Mouse (Mus musculus) liver, embryonic 11.5 days (tissue): Measurements from ENCODE around the gene Hoxa2. TPM values are rescaled to one million over a fixed set of nuclear protein-coding genes. Genes with fewer than 3 reads are reported as not detected.

Experiments used
- ATAC-seq: fragments of 200-750 bp; cut with Nextera tagmentation; replicated peaks from 2 replicates; pipeline ENCODE4 v1.8.0; 2017; ENCODE audit warnings: moderate number of reproducible peaks, mild to moderate bottlenecking, moderate TSS enrichment, moderate library complexity; ENCODE audit not compliant: low FRiP score
- DNase-seq: peaks from one replicate; pipeline ENCODE4 v3.0.0-alpha.2; 2017; ENCODE audit warnings: low spot score
- H3K27ac ChIP-seq: fragments of 300-500 bp; sonication (generic); 2 replicates; pipeline ENCODE4 v1.5.1; 2014; ENCODE audit warnings: mild to moderate bottlenecking, low read depth, low read length, control low read depth
- H3K27me3 ChIP-seq: fragments of 300-500 bp; sonication (generic); replicated peaks from 2 replicates; pipeline ENCODE4 v1.6.1; 2014; ENCODE audit warnings: low read length, mixed read lengths; ENCODE audit not compliant: control insufficient read depth, insufficient read depth
- H3K36me3 ChIP-seq: fragments of 300-500 bp; sonication (generic); 2 replicates; pipeline ENCODE4 v1.6.1; 2014; ENCODE audit warnings: mild to moderate bottlenecking, low read length, moderate library complexity, mixed read lengths; ENCODE audit not compliant: control insufficient read depth, insufficient read depth
- H3K4me1 ChIP-seq: fragments of 300-500 bp; sonication (generic); replicated peaks from 2 replicates; pipeline ENCODE4 v1.6.1; 2014; ENCODE audit warnings: low read length, mixed read lengths; ENCODE audit not compliant: control insufficient read depth, insufficient read depth
- H3K4me2 ChIP-seq: fragments of 300-500 bp; sonication (generic); 2 replicates; pipeline ENCODE4 v1.6.1; 2014; ENCODE audit warnings: mild to moderate bottlenecking, control low read depth, moderate library complexity
- H3K4me3 ChIP-seq: fragments of 300-500 bp; sonication (generic); 2 replicates; pipeline ENCODE4 v1.5.1; 2014; ENCODE audit warnings: low read depth, low read length, control low read depth
- H3K9ac ChIP-seq: fragments of 300-500 bp; sonication (generic); 2 replicates; pipeline ENCODE4 v1.6.1; 2014; ENCODE audit warnings: low read depth, low read length, control low read depth
- H3K9me3 ChIP-seq: fragments of 300-500 bp; sonication (generic); 2 replicates; pipeline ENCODE4 v1.6.1; 2016; ENCODE audit warnings: low read length, inconsistent platforms, mixed read lengths; ENCODE audit not compliant: control insufficient read depth
- WGBS: fragments of 180-500 bp; shearing (Covaris S2); extraction: QIAGEN DNeasy Blood & Tissue Kit; methylation state at CpG from one replicate; pipeline ENCODE4 v1.1.7; 2014; 5-methylcytosine and 5-hydroxymethylcytosine counted together
- polyA plus RNA-seq: library from polyadenylated mRNA; unstranded; fragments of >200 nt; fragmentation: Nextera tagmentation; extraction: Ambion mirVana; gene quantifications from 2 replicates; pipeline ENCODE4 v1.2.1, GENCODE M21; 2014

The Hoxa2 gene
- polyA plus RNA-seq, 1 experiment from 2014 or later = 4.3 TPM

DNA sequence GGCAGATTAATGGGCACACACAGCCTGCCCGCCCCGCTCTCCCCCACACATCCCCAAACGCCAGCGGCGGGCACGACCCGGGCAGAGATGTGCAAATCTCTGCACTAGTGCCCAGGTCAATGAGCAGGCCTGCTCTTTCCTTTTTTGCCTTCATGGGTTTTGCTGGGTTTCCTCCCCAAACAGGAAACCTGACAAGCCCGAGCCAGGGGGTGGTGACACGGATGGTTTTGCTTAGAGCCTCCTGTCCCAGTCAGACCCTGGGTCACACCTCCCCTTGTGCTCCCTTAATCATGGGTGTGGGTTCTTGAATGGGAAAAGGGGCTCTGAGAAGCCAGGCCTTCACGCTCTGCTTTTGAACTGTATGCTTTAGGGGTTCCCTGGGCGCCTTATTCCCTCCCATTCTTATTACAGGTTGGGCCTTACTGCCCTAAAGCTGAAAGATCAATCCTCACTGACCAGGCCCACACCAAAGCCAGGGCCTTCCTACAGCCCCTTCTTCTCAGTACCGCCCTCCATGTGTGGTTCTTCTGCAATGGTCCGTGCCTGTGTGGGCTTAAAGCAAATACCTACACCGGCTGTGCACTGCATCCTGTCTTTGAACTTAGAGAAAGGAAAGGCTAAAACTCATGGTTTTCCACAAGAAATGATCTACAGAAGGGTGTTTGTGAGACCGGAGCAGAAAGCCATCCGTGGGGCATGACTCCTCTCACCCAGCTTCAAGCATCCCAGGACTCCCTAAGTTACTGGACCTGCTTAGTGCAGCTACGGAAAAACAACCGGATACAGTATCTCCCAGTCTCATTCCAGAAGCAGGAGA is 44.4 kb upstream of the Hoxa2 start:
- DNase-seq = no peak
- Histone ChIP-seq H3K36me3 (no peaks in the 10 kb centered on the region), H3K4me3 (peak overlapping the region; percentile 11), H3K4me2 (peak overlapping the region; percentile 49), H3K27me3 (peaks cover 99% of the 10 kb centered on the region), H3K9me3 (no peaks in the 10 kb centered on the region), H3K9ac (no peak overlapping the region), H3K27ac (no peak overlapping the region), H3K4me1 (no peaks in the 10 kb centered on the region; the same call in none of the 2 replicates)
- 8% methylated on average over 18 of the region's 18 CpGs for WGBS
- ATAC-seq = no peak

DNA sequence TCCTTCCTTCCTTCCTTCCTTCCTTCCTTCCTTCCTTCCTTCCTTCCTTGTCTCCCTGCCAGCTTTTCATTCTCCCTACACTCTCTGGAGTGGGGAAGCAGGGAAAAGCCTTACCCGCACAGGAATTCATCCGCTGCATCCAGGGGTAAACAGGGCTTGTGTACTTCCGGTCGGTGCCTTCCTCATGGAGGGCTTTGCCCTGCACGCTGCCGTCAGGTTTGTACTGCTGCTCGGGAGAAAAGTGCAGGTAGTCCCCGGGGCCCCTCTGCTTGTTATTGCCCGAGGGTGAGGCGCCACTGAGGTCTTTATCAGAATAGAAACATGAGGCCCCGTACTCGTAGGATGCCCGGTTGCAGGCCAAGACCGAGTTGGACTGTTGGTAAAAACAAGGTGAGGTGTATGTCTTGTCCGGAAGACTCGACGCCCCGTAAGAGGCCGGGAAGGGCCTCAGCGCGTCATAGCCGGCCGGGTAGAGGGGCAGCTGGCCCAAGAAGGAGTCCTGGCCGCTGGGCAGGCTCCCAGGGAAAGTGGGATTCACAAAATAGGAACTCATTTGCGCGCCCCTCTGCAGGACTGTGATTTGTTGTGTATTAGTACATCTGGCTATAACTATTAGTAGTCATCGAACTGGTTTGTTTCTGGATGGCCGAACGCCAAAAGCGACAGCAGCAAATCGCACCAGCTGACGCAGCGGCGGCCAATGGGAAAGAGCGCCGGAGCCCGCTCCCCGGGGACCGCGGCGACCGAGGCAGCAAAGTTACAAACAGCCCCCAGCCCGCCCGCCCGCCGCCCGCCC is 43.6 kb upstream of the Hoxa2 start, which contains the start of gene Hoxa6:
TSS of gene Hoxa6 (minus strand) at position 651 of the 796 bp plus-strand sequence.
- no peak within 1 kb of the TSS for H3K27ac ChIP-seq
- H3K9me3 ChIP-seq = no peaks in the 10 kb centered on the region
- no peaks in the 10 kb centered on the region for H3K36me3 ChIP-seq
- ATAC-seq (no peak), DNase-seq (no peak)
- H3K4me3 ChIP-seq = peak within 1 kb of the TSS; percentile 11
- no peaks in the 10 kb centered on the region; the same call in none of the 2 replicates for H3K4me1 ChIP-seq
- H3K4me2 ChIP-seq = peak within 1 kb of the TSS; percentile 49
- H3K27me3 ChIP-seq = peaks cover 99% of the 10 kb centered on the region
- no peak within 1 kb of the TSS for H3K9ac ChIP-seq
- WGBS = 4% methylated on average over 47 of the region's 47 CpGs

DNA sequence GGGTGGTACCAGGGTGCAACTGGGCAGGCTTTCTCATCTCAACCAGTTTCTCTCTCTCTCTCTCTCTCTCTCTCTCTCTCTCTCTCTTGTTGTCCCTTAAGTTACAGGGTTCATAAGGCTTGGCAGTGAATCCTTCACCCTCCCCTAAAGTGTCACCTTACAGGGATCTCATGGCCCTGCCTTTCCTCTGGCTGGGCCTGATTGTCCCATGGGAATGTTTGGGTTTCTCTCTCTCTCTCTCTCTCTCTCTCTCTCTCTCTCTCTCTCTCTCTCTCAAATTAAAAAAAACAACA is 43.0 kb upstream of the Hoxa2 start:
- H3K4me1 ChIP-seq = no peaks in the 10 kb centered on the region; the same call in none of the 2 replicates
- H3K27ac ChIP-seq = no peak overlapping the region
- no peaks in the 10 kb centered on the region for H3K9me3 ChIP-seq
- DNase-seq (no peak), ATAC-seq (no peak)
- H3K4me2 ChIP-seq = no peak overlapping the region
- no peak overlapping the region for H3K4me3 ChIP-seq
- peaks cover 99% of the 10 kb centered on the region for H3K27me3 ChIP-seq
- no peak overlapping the region for H3K9ac ChIP-seq
- H3K36me3 ChIP-seq = no peaks in the 10 kb centered on the region

DNA sequence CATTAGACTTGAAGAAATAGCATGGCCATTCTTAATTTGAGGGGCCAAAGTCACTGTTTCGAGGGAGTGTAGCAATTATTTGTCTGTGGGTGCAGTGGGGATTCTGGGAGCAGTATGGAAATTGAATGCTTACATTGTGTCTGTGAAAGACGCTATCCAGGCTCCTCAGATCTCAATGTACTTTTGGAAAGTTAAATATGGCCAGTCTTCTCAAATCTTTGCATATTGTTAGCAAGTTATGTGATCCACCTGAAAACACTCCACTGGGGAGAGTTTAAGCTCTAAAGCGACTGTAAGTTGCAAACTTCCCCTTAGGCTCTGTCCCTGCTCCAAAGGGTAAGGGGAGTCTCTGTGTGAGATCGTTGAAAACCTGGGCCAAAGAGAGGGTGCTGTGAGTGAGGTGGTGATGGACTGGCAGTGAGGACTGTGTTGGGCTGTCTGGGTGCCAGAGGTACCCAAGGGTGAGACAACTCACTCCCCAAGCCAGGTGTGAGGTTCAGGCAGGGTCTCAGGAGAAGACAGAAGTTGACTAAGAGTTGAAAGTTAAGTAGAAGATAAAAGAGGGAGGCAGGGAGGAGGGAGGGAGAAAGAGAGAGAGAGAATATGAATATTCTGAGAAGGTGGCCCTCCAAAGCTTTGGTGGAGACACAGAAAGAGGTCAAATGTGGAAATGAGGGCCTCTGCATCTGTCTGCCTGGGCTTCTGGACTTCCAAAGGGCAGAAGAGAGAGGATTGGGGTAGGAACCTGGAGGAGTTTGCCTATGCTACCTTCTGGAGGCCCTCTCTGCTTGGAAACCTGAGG is 42.5 kb upstream of the Hoxa2 start:
- H3K4me1 ChIP-seq = no peaks in the 10 kb centered on the region; the same call in none of the 2 replicates
- no peak overlapping the region; the same call in 1 of the 2 replicates for H3K27ac ChIP-seq
- ATAC-seq = no peak
- peaks cover 99% of the 10 kb centered on the region for H3K27me3 ChIP-seq
- H3K9me3 ChIP-seq = no peaks in the 10 kb centered on the region
- H3K4me2 ChIP-seq = no peak overlapping the region
- no peaks in the 10 kb centered on the region for H3K36me3 ChIP-seq
- no peak overlapping the region for H3K4me3 ChIP-seq
- WGBS = 15% methylated on average over 4 of the region's 4 CpGs
- DNase-seq = no peak
- H3K9ac ChIP-seq = no peak overlapping the region

DNA sequence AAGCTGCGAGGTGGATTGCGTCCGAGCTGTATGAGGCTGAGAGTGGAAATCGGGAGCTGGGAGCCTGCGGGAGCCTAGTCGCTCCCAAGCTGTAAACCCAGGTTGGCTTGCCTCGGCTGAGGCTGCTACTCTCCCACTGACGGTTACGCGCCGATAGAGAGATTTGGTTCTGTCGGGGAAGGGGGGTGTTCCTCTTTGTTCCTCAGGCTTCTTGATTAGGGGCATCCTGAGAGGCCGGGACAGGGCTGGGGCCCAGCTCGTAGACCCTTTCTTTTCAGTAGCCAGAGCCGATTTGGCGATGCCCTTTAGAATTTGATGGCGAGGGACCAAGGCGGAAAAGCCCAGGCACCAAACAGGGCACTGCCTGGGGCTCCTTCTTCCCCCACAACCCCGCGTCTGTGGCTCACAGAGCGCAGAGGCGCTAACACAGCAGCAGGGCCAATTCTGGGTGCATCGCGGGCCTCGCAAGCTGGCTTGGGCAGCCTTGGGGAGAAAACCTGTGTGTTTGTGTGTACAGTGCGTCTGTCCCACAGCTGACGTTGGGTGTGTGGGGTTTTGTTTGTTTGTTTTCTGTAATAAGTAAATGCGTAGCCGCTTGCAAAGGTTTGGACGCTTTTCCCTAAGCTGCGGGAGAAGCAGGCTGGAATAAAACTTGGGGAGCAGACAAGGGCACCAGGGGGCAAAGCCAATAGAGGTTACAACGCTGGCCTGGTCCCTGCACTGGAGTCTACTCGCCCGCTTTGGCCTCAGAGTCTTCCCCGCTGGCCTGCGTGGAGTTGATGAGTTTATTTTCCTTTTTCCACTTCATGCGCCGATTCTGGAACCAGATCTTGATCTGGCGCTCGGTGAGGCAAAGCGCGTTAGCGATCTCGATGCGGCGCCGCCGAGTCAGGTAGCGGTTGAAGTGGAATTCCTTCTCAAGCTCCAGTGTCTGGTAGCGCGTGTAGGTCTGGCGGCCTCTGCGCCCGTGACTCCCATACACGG is 41.3 kb upstream of the Hoxa2 start:
- 6% methylated on average over 55 of the region's 55 CpGs for WGBS
- ATAC-seq = no peak
- no peak overlapping the region for H3K9ac ChIP-seq
- no peak overlapping the region; the same call in 1 of the 2 replicates for H3K27ac ChIP-seq
- peak overlapping the region; percentile 73 for H3K4me2 ChIP-seq
- H3K4me3 ChIP-seq = peak overlapping the region; percentile 12; the same call in 1 of the 2 replicates
- no peaks in the 10 kb centered on the region for H3K36me3 ChIP-seq
- peaks cover 99% of the 10 kb centered on the region for H3K27me3 ChIP-seq
- no peaks in the 10 kb centered on the region for H3K9me3 ChIP-seq
- DNase-seq = no peak
- no peaks in the 10 kb centered on the region; the same call in 1 of the 2 replicates for H3K4me1 ChIP-seq

DNA sequence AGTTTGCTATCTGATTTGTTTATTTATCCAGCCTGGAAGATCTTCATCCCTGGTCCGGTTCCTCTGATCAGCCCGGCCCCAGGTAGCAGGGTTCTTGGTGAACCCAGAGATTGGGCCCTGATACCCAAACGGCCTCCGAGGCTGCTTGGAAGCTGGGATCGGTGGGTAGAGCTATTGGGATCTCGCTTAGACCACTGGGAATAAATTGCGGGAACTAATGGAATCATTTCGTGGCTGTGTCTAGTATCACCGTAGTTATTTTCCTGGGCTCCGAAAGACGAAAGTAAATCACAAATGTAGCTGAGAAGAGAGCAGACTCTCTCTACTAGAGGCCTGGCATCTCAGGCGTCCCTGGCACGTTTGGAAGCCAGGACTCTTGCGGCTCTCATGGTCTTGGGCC is 40.6 kb upstream of the Hoxa2 start:
- ATAC-seq (no peak), DNase-seq (no peak)
- Histone ChIP-seq H3K36me3 (no peaks in the 10 kb centered on the region), H3K4me3 (peak overlapping the region; percentile 12; the same call in 1 of the 2 replicates), H3K9me3 (no peaks in the 10 kb centered on the region), H3K4me2 (peak overlapping the region; percentile 73; the same call in 1 of the 2 replicates), H3K27me3 (peaks cover 99% of the 10 kb centered on the region), H3K9ac (no peak overlapping the region), H3K27ac (no peak overlapping the region; the same call in 1 of the 2 replicates), H3K4me1 (no peaks in the 10 kb centered on the region; the same call in 1 of the 2 replicates)
- 9% methylated on average over 14 of the region's 14 CpGs for WGBS

DNA sequence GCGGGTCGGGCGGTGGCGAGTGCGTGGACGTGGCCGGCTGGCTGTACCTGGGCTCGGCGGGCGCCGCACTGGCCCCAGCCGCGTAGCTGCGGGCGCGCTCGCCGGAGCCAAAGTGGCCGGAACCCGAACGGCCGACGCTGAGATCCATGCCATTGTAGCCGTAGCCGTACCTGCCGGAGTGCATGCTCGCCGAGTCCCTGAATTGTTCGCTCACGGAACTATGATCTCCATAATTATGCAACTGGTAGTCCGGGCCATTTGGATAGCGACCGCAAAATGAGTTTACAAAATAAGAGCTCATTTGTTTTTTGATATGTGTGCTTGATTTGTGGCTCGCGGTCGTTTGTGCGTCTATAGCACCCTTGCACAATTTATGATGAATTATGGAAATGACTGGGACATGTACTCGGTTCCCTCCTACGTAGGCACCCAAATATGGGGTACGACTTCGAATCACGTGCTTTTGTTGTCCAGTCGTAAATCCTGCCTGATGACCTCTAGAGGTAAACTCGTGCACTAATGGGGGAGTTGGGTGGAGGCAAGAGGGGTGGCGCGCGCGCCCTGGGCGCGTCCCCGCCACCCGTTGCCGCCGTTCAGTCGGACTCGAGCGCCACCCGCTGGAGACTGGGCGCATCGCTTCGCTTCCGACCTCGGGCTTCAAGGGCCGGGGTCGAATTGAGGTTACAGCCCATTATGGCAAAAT is 39.6 kb upstream of the Hoxa2 start, which contains the start of gene Hoxa5:
TSS of gene Hoxa5 (minus strand) at position 538 of the 703 bp plus-strand sequence.
- H3K4me1 ChIP-seq = no peaks in the 10 kb centered on the region; the same call in 1 of the 2 replicates
- H3K9ac ChIP-seq = peak within 1 kb of the TSS; percentile 67
- peak within 1 kb of the TSS; percentile 73 for H3K4me2 ChIP-seq
- no peaks in the 10 kb centered on the region for H3K9me3 ChIP-seq
- peaks cover 99% of the 10 kb centered on the region for H3K27me3 ChIP-seq
- peak within 1 kb of the TSS; percentile 62 for H3K4me3 ChIP-seq
- no peak for DNase-seq
- no peak; the same call in 1 of the 2 replicates for ATAC-seq
- H3K27ac ChIP-seq = peak within 1 kb of the TSS; percentile 65
- under 1% methylated on average over 65 of the region's 65 CpGs for WGBS
- no peaks in the 10 kb centered on the region for H3K36me3 ChIP-seq
